Mouse (Mus musculus): ENCODE results near the gene Tcte2. TPM values are rescaled to one million over a fixed set of nuclear protein-coding genes. Genes with fewer than 3 reads are reported as not detected.
A peak's percentile ranks its signal among the peaks of the same experiment; 100 is the strongest.

Gene Tcte2
- polyA plus RNA-seq, 1 experiment = 16.9 TPM

GRCm38 (mm10) chr17:13740796-13741195, 20.8 kb downstream of the Tcte2 start:
- Histone ChIP-seq H3K4me1 (ENCODE audit: control insufficient read depth, insufficient read depth, low read length) (no peaks in the 10 kb centered on the region; the same call in 1 of the 2 replicates), H3K4me3 (ENCODE audit: insufficient read depth, low read length) (no peak overlapping the region), H3K27ac (ENCODE audit: insufficient read depth, low read length) (no peak overlapping the region)
- no peak for TF ChIP-seq POLR2A (IDR thresholded peaks at IDR 0.05; ENCODE audit: extremely low read depth, insufficient read depth, low read length)
- TF ChIP-seq CTCF (IDR thresholded peaks at IDR 0.05; ENCODE audit: extremely low read depth, insufficient read depth, low read length) = no peak

- Histone ChIP-seq H3K4me3 (ENCODE audit: insufficient read depth, low read length) (no peak overlapping the region), H3K4me1 (ENCODE audit: control insufficient read depth, insufficient read depth, low read length) (no peaks in the 10 kb centered on the region; the same call in 1 of the 2 replicates), H3K27ac (ENCODE audit: insufficient read depth, low read length) (no peak overlapping the region)
- TF ChIP-seq CTCF (IDR thresholded peaks at IDR 0.05; ENCODE audit: extremely low read depth, insufficient read depth, low read length) (no peak), POLR2A (IDR thresholded peaks at IDR 0.05; ENCODE audit: extremely low read depth, insufficient read depth, low read length) (no peak)
These were observed 21.6 kb downstream of the Tcte2 start for GRCm38 (mm10) chr17:13739981-13740380.

- H3K4me1 ChIP-seq (ENCODE audit: control insufficient read depth, insufficient read depth, low read length) = no peaks in the 10 kb centered on the region
- TF ChIP-seq POLR2A (IDR thresholded peaks at IDR 0.05; ENCODE audit: extremely low read depth, insufficient read depth, low read length) = no peak
- no peak for TF ChIP-seq CTCF (IDR thresholded peaks at IDR 0.05; ENCODE audit: extremely low read depth, insufficient read depth, low read length)
- H3K4me3 ChIP-seq (ENCODE audit: insufficient read depth, low read length) = no peak overlapping the region
- no peak overlapping the region for H3K27ac ChIP-seq (ENCODE audit: insufficient read depth, low read length)
These were observed 22.7 kb downstream of the Tcte2 start for GRCm38 (mm10) chr17:13738916-13739315.

- Histone ChIP-seq H3K27ac (ENCODE audit: insufficient read depth, low read length) (no peak overlapping the region), H3K4me3 (ENCODE audit: insufficient read depth, low read length) (no peak overlapping the region), H3K4me1 (ENCODE audit: control insufficient read depth, insufficient read depth, low read length) (no peaks in the 10 kb centered on the region)
- no peak for TF ChIP-seq CTCF (IDR thresholded peaks at IDR 0.05; ENCODE audit: extremely low read depth, insufficient read depth, low read length)
- no peak for TF ChIP-seq POLR2A (IDR thresholded peaks at IDR 0.05; ENCODE audit: extremely low read depth, insufficient read depth, low read length)
These were observed 23.4 kb downstream of the Tcte2 start for GRCm38 (mm10) chr17:13738121-13738776.

- Histone ChIP-seq H3K4me1 (ENCODE audit: control insufficient read depth, insufficient read depth, low read length) (no peaks in the 10 kb centered on the region), H3K27ac (ENCODE audit: insufficient read depth, low read length) (0 out of 2 replicates have a peak overlapping the region, but pooled peaks have one; percentile 41), H3K4me3 (ENCODE audit: insufficient read depth, low read length) (no peak overlapping the region)
- no peak for TF ChIP-seq CTCF (IDR thresholded peaks at IDR 0.05; ENCODE audit: extremely low read depth, insufficient read depth, low read length)
These were observed 24.3 kb downstream of the Tcte2 start for GRCm38 (mm10) chr17:13737336-13737735.

- TF ChIP-seq POLR2A (IDR thresholded peaks at IDR 0.05; ENCODE audit: extremely low read depth, insufficient read depth, low read length) (no peak), CTCF (IDR thresholded peaks at IDR 0.05; ENCODE audit: extremely low read depth, insufficient read depth, low read length) (no peak)
- H3K4me1 ChIP-seq (ENCODE audit: control insufficient read depth, insufficient read depth, low read length) = no peaks in the 10 kb centered on the region
- H3K4me3 ChIP-seq (ENCODE audit: insufficient read depth, low read length) = no peak overlapping the region
- H3K27ac ChIP-seq (ENCODE audit: insufficient read depth, low read length) = no peak overlapping the region
These were observed 25.8 kb downstream of the Tcte2 start for GRCm38 (mm10) chr17:13735803-13736282.

- no peak for TF ChIP-seq POLR2A (IDR thresholded peaks at IDR 0.05; ENCODE audit: extremely low read depth, insufficient read depth, low read length)
- TF ChIP-seq CTCF (IDR thresholded peaks at IDR 0.05; ENCODE audit: extremely low read depth, insufficient read depth, low read length) = no peak
- Histone ChIP-seq H3K4me3 (ENCODE audit: insufficient read depth, low read length) (no peak overlapping the region), H3K4me1 (ENCODE audit: control insufficient read depth, insufficient read depth, low read length) (no peaks in the 10 kb centered on the region), H3K27ac (ENCODE audit: insufficient read depth, low read length) (no peak overlapping the region)
These were observed 26.6 kb downstream of the Tcte2 start for GRCm38 (mm10) chr17:13735057-13735456.

GRCm38 (mm10) chr17:13733971-13734370, 27.7 kb downstream of the Tcte2 start:
- Histone ChIP-seq H3K27ac (ENCODE audit: insufficient read depth, low read length) (no peak overlapping the region), H3K4me3 (ENCODE audit: insufficient read depth, low read length) (no peak overlapping the region), H3K4me1 (ENCODE audit: control insufficient read depth, insufficient read depth, low read length) (no peaks in the 10 kb centered on the region)
- TF ChIP-seq CTCF (IDR thresholded peaks at IDR 0.05; ENCODE audit: extremely low read depth, insufficient read depth, low read length) = no peak
- no peak for TF ChIP-seq POLR2A (IDR thresholded peaks at IDR 0.05; ENCODE audit: extremely low read depth, insufficient read depth, low read length)

- Histone ChIP-seq H3K4me1 (ENCODE audit: control insufficient read depth, insufficient read depth, low read length) (no peaks in the 10 kb centered on the region), H3K4me3 (ENCODE audit: insufficient read depth, low read length) (no peak overlapping the region), H3K27ac (ENCODE audit: insufficient read depth, low read length) (no peak overlapping the region)
- TF ChIP-seq POLR2A (IDR thresholded peaks at IDR 0.05; ENCODE audit: extremely low read depth, insufficient read depth, low read length) (no peak), CTCF (IDR thresholded peaks at IDR 0.05; ENCODE audit: extremely low read depth, insufficient read depth, low read length) (no peak)
These were observed 28.9 kb downstream of the Tcte2 start for GRCm38 (mm10) chr17:13732685-13733084.

- TF ChIP-seq CTCF (IDR thresholded peaks at IDR 0.05; ENCODE audit: extremely low read depth, insufficient read depth, low read length) (no peak), POLR2A (IDR thresholded peaks at IDR 0.05; ENCODE audit: extremely low read depth, insufficient read depth, low read length) (no peak)
- no peak overlapping the region for H3K4me3 ChIP-seq (ENCODE audit: insufficient read depth, low read length)
- no peaks in the 10 kb centered on the region for H3K4me1 ChIP-seq (ENCODE audit: control insufficient read depth, insufficient read depth, low read length)
- H3K27ac ChIP-seq (ENCODE audit: insufficient read depth, low read length) = no peak overlapping the region
These were observed 29.9 kb downstream of the Tcte2 start for GRCm38 (mm10) chr17:13731727-13732112.
